In genomic region chr1:163994721-163995608, GRCm38 (mm10) we compare ENCODE assay signal across 8 mouse cellular contexts. TPM values are rescaled to one million over a fixed set of nuclear protein-coding genes. Genes with fewer than 3 reads are reported as not detected.
DNase-seq lines count a peak whose midpoint lies in the region; ATAC-seq and TF ChIP-seq lines count a peak whose summit lies in the region.

Gene BC055324 (minus strand): TSS chr1:163994796.
Gene Mettl18 (plus strand): TSS chr1:163994889.

- ATAC-seq in embryonic facial prominence, embryonic 15.5 days (ENCODE audit: insufficient number of reproducible peaks, low FRiP score, low TSS enrichment, low read depth) = peak; percentile 95
- ATAC-seq in limb, embryonic 14.5 days (ENCODE audit: low FRiP score, low read depth) = peak; percentile 96
- ATAC-seq in midbrain, postnatal 0 days (ENCODE audit: low FRiP score) = peak; percentile 98

- H3K27me3 ChIP-seq in embryonic facial prominence, embryonic 15.5 days = no peaks in the 10 kb centered on the region
- no peaks in the 10 kb centered on the region for H3K27me3 ChIP-seq in limb, embryonic 14.5 days (ENCODE audit: control insufficient read depth, insufficient read depth, low read length)
- H3K27me3 ChIP-seq in midbrain, postnatal 0 days (ENCODE audit: insufficient read depth, low read length) = no peaks in the 10 kb centered on the region

- no peaks in the 10 kb centered on the region for H3K36me3 ChIP-seq in embryonic facial prominence, embryonic 15.5 days
- no peaks in the 10 kb centered on the region for H3K36me3 ChIP-seq in limb, embryonic 14.5 days (ENCODE audit: control insufficient read depth, insufficient read depth, low read length)
- no peaks in the 10 kb centered on the region for H3K36me3 ChIP-seq in midbrain, postnatal 0 days (ENCODE audit: insufficient read depth, low read length)

- H3K4me1 ChIP-seq in bone marrow, adult 2 months (ENCODE audit: control insufficient read depth, insufficient read depth, low read length) = no peaks in the 10 kb centered on the region
- 0 out of 2 replicates have a peak, but pooled peaks cover 4% of the 10 kb centered on the region for H3K4me1 ChIP-seq in embryonic facial prominence, embryonic 15.5 days
- 0 out of 2 replicates have a peak, but pooled peaks cover 3% of the 10 kb centered on the region for H3K4me1 ChIP-seq in limb, embryonic 14.5 days (ENCODE audit: control insufficient read depth, insufficient read depth, low read length)
- H3K4me1 ChIP-seq in midbrain, postnatal 0 days (ENCODE audit: insufficient read depth, low read length) = no peaks in the 10 kb centered on the region

- H3K4me2 ChIP-seq in embryonic facial prominence, embryonic 15.5 days (replicated peaks) = peak within 1 kb of the TSS; percentile 63
- H3K4me2 ChIP-seq in limb, embryonic 14.5 days (replicated peaks; ENCODE audit: low read depth, low read length, severe bottlenecking) = peak within 1 kb of the TSS; percentile 85
- H3K4me2 ChIP-seq in midbrain, postnatal 0 days (ENCODE audit: low read depth, low read length, poor library complexity, severe bottlenecking) = peak within 1 kb of the TSS; percentile 83

- no peak for TF ChIP-seq CTCF in bone marrow, adult 2 months (IDR thresholded peaks at IDR 0.05; ENCODE audit: control insufficient read depth, insufficient read depth, low read length)
- peak; percentile 65 for TF ChIP-seq CTCF in midbrain, postnatal 0 days (IDR thresholded peaks at IDR 0.05)

- H3K27ac ChIP-seq in bone marrow, adult 2 months (ENCODE audit: control insufficient read depth, insufficient read depth, low read depth, low read length, poor library complexity) = peak within 1 kb of the TSS; percentile 39
- H3K27ac ChIP-seq in embryonic facial prominence, embryonic 15.5 days (replicated peaks) = peak within 1 kb of the TSS; percentile 82
- peak within 1 kb of the TSS; percentile 85 for H3K27ac ChIP-seq in limb, embryonic 14.5 days (replicated peaks; ENCODE audit: low read depth, low read length)
- H3K27ac ChIP-seq in midbrain, postnatal 0 days (ENCODE audit: low read depth, low read length) = peak within 1 kb of the TSS; percentile 75

- WGBS in bone marrow, adult 2 months = under 1% methylated on average over 43 of the region's 43 CpGs
- 4% methylated on average over 43 of the region's 43 CpGs for WGBS in embryonic facial prominence, embryonic 15.5 days
- 3% methylated on average over 43 of the region's 43 CpGs for WGBS in limb, embryonic 14.5 days
- WGBS in midbrain, postnatal 0 days = 2% methylated on average over 43 of the region's 43 CpGs

- no peaks in the 10 kb centered on the region for H3K9me3 ChIP-seq in embryonic facial prominence, embryonic 15.5 days (replicated peaks)
- no peaks in the 10 kb centered on the region for H3K9me3 ChIP-seq in limb, embryonic 14.5 days (ENCODE audit: control insufficient read depth, low read length)
- H3K9me3 ChIP-seq in midbrain, postnatal 0 days (ENCODE audit: low read length) = no peaks in the 10 kb centered on the region

- H3K4me3 ChIP-seq in bone marrow, adult 2 months (replicated peaks; ENCODE audit: control insufficient read depth, low read depth, low read length) = peak within 1 kb of the TSS; percentile 75
- H3K4me3 ChIP-seq in embryonic facial prominence, embryonic 15.5 days (replicated peaks) = peak within 1 kb of the TSS; percentile 83
- H3K4me3 ChIP-seq in limb, embryonic 14.5 days (replicated peaks; ENCODE audit: low read length) = peak within 1 kb of the TSS; percentile 83
- H3K4me3 ChIP-seq in midbrain, postnatal 0 days (ENCODE audit: low read depth, low read length) = peak within 1 kb of the TSS; percentile 78

- TF ChIP-seq POLR2A in bone marrow, adult 2 months (IDR thresholded peaks at IDR 0.05; ENCODE audit: borderline replicate concordance, control insufficient read depth, low read depth, low read length) = peak; percentile 56; the same call in 1 of the 2 replicates
- peak; percentile 83; the same call in 1 of the 2 replicates for TF ChIP-seq POLR2A in limb, embryonic 14.5 days (IDR thresholded peaks at IDR 0.05; ENCODE audit: borderline replicate concordance, extremely low read depth, insufficient read depth, insufficient read length)

- DNase-seq in 416B (ENCODE audit: low read depth) = peak; percentile 97
- peak; percentile 92 for DNase-seq in heart, adult 8-10 months (ENCODE audit: low spot score)
- peak; percentile 93 for DNase-seq in kidney, adult 9 months
- peak; percentile 91 for DNase-seq in limb, embryonic 14.5 days (ENCODE audit: low spot score)
- DNase-seq in midbrain, postnatal 0 days (ENCODE audit: low spot score) = peak; percentile 95
- peak; percentile 81 to 87 for DNase-seq in spleen, postnatal 14 days (ENCODE audit: low spot score in 2 of 2)

- peak within 1 kb of the TSS; percentile 70 for H3K9ac ChIP-seq in embryonic facial prominence, embryonic 15.5 days
- H3K9ac ChIP-seq in limb, embryonic 14.5 days (ENCODE audit: low read depth, low read length, severe bottlenecking) = peak within 1 kb of the TSS; percentile 79
- H3K9ac ChIP-seq in midbrain, postnatal 0 days (replicated peaks; ENCODE audit: low read length, poor library complexity, severe bottlenecking) = peak within 1 kb of the TSS; percentile 70

RNA-seq across cellular contexts. Expression of gene BC055324, which starts in this region (rescaled TPM):
- polyA plus RNA-seq in bone marrow, adult 2 months (2011; ENCODE audit: insufficient read depth, insufficient read length, low replicate concordance, missing spikeins) = 4.1 and 10.7 TPM in 2 replicates
- polyA plus RNA-seq in embryonic facial prominence, embryonic 15.5 days (2015; fragmentation: Nextera tagmentation; extraction: Ambion mirVana) = 15.5 and 17.0 TPM in 2 replicates
- total RNA-seq in heart, adult 8-10 months (2022) = 1 to 10 TPM in 1 of 4 experiments, under 1 TPM in 3; 0.55 to 1.0 (median 0.70) TPM
- 21.1 and 21.2 TPM in 2 replicates for polyA plus RNA-seq in limb, embryonic 14.5 days (2012; rRNA removed)
- 18.7 and 19.6 TPM in 2 replicates for polyA plus RNA-seq in limb, embryonic 14.5 days (2014; fragmentation: Nextera tagmentation; extraction: Ambion mirVana)
- total RNA-seq in midbrain, postnatal 0 days (2014; rRNA removed) = 5.2 and 5.6 TPM in 2 replicates
- 1.8 TPM in 2 replicates for polyA plus RNA-seq in midbrain, postnatal 0 days (2015; fragmentation: Nextera tagmentation; extraction: Ambion mirVana)

RNA-seq across cellular contexts. Expression of gene Mettl18, which starts in this region (rescaled TPM):
- 5.0 and 11.1 TPM in 2 replicates for polyA plus RNA-seq in bone marrow, adult 2 months (2011; ENCODE audit: insufficient read depth, insufficient read length, low replicate concordance, missing spikeins)
- polyA plus RNA-seq in embryonic facial prominence, embryonic 15.5 days (2015; fragmentation: Nextera tagmentation; extraction: Ambion mirVana) = 8.5 and 9.3 TPM in 2 replicates
- total RNA-seq in heart, adult 8-10 months (2022) = 1 to 10 TPM; 3.3 to 4.8 (median 4.0) TPM
- polyA plus RNA-seq in limb, embryonic 14.5 days (2012; rRNA removed) = 2.8 and 4.6 TPM in 2 replicates
- polyA plus RNA-seq in limb, embryonic 14.5 days (2014; fragmentation: Nextera tagmentation; extraction: Ambion mirVana) = 9.5 and 9.6 TPM in 2 replicates
- 3.6 and 6.9 TPM in 2 replicates for total RNA-seq in midbrain, postnatal 0 days (2014; rRNA removed)
- 4.9 and 5.2 TPM in 2 replicates for polyA plus RNA-seq in midbrain, postnatal 0 days (2015; fragmentation: Nextera tagmentation; extraction: Ambion mirVana)

Comparison
In these comparisons a context has a peak if more than half of its experiments do, and no peak if none do; other contexts are left out.
1. Peak in every context shown above with its lines: DNase-seq, ATAC-seq, H3K4me3 ChIP-seq and H3K27ac ChIP-seq.